Mouse (Mus musculus) bone marrow, adult 2 months (tissue): ENCODE data around the gene Klb. TPM values are rescaled to one million over a fixed set of nuclear protein-coding genes. Genes with fewer than 3 reads are reported as not detected.

Experiments used
- H3K27ac ChIP-seq: fragments of 200-500 bp; 2 replicates; pipeline ENCODE4 v1.5.1; 2012; ENCODE audit warnings: low read depth, mild to moderate bottlenecking, control low read depth, inconsistent platforms, low read length; ENCODE audit not compliant: control insufficient read depth, poor library complexity, insufficient read depth
- H3K4me1 ChIP-seq: fragments of 200-500 bp; 2 replicates; pipeline ENCODE4 v1.6.1; 2011; ENCODE audit warnings: low read length; ENCODE audit not compliant: control insufficient read depth, insufficient read depth
- H3K4me3 ChIP-seq: fragments of 200-500 bp; replicated peaks from 2 replicates; pipeline ENCODE3; 2011; ENCODE audit warnings: mild to moderate bottlenecking, low read depth, low read length, control low read depth; ENCODE audit not compliant: control insufficient read depth
- CTCF ChIP-seq: fragments of 200-500 bp; IDR thresholded peaks from 2 replicates; pipeline ENCODE4 v1.5.1; 2011; ENCODE audit warnings: low read length, control low read depth; ENCODE audit not compliant: control insufficient read depth, insufficient read depth
- POLR2A ChIP-seq: fragments of 200-500 bp; IDR thresholded peaks from 2 replicates; pipeline ENCODE4 v1.6.1; 2011; ENCODE audit warnings: low read depth, mild to moderate bottlenecking, control low read depth, low read length, borderline replicate concordance; ENCODE audit not compliant: control insufficient read depth
- WGBS: fragments of 180-500 bp; shearing (Covaris S2); methylation state at CpG from one replicate; pipeline ENCODE4 v1.1.7; 2018; 5-methylcytosine and 5-hydroxymethylcytosine counted together
- polyA plus RNA-seq: library from polyadenylated mRNA; stranded (reverse); fragments of >200 nt; gene quantifications from 2 replicates; pipeline ENCODE4 v1.2.4, GENCODE M21; 2011; ENCODE audit warnings: low replicate concordance; ENCODE audit not compliant: missing spikeins, insufficient read depth, insufficient read length

Gene Klb
- polyA plus RNA-seq, 1 experiment: not detected

DNA sequence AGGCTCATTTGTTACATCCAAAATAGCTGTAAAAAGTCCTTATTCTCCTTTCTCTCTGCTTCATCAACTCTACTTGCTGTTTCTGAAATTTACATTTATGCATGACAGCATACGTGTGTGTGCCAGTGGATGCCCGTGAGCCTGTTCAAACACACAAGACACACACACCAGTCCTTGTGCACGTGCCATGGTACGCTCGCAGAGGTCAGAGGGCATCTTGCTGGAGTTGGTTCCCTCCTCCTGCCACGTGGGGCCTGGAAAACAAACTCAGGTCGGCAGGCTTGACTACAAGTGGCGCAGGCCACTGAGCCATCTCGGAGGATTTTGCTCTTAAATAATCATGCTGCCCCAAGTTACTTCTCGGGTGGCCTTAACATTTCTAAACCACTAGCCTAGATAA is 2.4 kb downstream of the Klb start:
- no peak for TF ChIP-seq POLR2A
- no peak for TF ChIP-seq CTCF
- no peak overlapping the region for H3K27ac ChIP-seq
- H3K4me1 ChIP-seq: no peaks in the 10 kb centered on the region; the same call in 1 of the 2 replicates
- no peak overlapping the region for H3K4me3 ChIP-seq
- WGBS: 79% methylated on average over 10 of the region's 10 CpGs

GRCm38 (mm10) chr5:65354097-65354496 is 6.0 kb downstream of the Klb start:
- Histone ChIP-seq H3K4me1 (peaks cover 3% of the 10 kb centered on the region; the same call in 1 of the 2 replicates), H3K27ac (no peak overlapping the region), H3K4me3 (no peak overlapping the region)
- WGBS: 26% methylated on average over 3 of the region's 3 CpGs
- TF ChIP-seq CTCF (no peak), POLR2A (no peak)

DNA sequence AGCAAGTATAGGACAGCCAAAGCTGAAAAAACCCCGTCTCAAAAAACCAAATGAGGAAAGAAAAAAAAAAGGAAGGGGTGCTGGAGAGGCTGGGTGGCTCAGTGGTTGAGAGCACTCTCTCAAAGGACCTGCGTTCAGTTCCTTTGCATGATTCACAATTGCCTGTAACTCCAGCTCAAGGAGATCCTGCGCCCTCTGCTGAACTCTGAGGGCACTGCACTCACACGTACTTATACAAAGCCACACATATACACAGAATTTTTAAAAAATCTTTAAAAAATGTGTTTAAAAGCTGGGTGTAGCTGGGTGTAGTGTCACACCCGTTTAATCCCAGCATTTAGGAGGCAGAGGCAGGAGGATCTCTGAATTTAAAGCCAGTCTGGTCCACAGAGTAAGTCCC is 6.9 kb downstream of the Klb start:
- 74% methylated on average over 5 of the region's 5 CpGs for WGBS
- Histone ChIP-seq H3K4me3 (no peak overlapping the region), H3K4me1 (peaks cover 3% of the 10 kb centered on the region; the same call in 1 of the 2 replicates), H3K27ac (no peak overlapping the region)
- TF ChIP-seq CTCF (0 out of 2 replicates have a peak, but pooled peaks have one; percentile 14), POLR2A (no peak)

DNA sequence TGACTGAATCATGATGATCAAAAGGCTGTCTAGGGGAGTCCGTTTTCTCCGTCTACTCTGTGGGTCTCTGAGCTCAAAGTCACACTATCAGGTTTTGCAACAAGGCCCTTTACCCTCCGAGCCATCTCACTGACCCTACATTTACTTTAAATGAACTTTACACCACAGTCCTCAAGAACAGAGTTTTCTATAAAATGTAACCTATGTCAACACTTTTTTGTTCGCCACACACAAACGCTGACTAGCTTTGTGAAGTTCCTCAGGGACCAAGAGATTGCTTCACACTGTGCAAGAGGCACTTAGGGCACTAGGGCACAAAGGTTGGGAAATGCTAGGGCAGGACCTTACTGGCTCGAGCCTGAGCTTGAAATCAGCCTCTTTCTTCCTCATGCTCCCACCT is 8.7 kb downstream of the Klb start:
- WGBS: 45% methylated on average over 6 of the region's 6 CpGs
- peak overlapping the region; percentile 62; the same call in 1 of the 2 replicates for H3K27ac ChIP-seq

DNA sequence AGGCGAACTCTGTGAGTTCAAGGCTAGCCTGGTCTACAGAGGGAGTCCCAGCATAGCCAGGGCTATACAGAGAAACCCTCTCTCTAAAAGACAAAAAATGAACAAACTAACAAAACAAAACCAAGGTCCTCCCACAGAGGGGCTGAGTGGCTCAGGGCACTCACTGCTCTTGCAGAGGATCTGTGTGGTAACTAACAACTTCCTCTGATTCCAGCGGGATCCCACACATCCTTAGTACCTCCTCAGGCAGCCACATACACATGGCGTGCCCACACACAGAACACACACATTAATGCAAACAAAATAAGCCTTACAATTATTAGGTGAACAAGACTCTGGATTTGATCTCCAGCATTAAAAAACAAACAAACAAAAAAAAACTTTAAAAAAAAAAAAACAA is 9.7 kb downstream of the Klb start:
- TF ChIP-seq CTCF (no peak), POLR2A (no peak)
- Histone ChIP-seq H3K4me3 (no peak overlapping the region), H3K27ac (no peak overlapping the region), H3K4me1 (peaks cover 3% of the 10 kb centered on the region; the same call in 1 of the 2 replicates)
- 36% methylated on average over 3 of the region's 3 CpGs for WGBS

More for the DNA sequence above, 8.7 kb downstream of the Klb start:
- TF ChIP-seq CTCF (no peak), POLR2A (no peak)
- Histone ChIP-seq H3K4me3 (no peak overlapping the region), H3K4me1 (peaks cover 3% of the 10 kb centered on the region; the same call in 1 of the 2 replicates)

- no peak for TF ChIP-seq CTCF
- no peak overlapping the region for H3K27ac ChIP-seq
- H3K4me1 ChIP-seq: peaks cover 1% of the 10 kb centered on the region; the same call in 1 of the 2 replicates
- WGBS: 61% methylated on average over 11 of the region's 11 CpGs
- no peak overlapping the region for H3K4me3 ChIP-seq
Observed at GRCm38 (mm10) chr5:65367837-65368236, 19.7 kb downstream of the Klb start.

- 94% methylated on average over 7 of the region's 7 CpGs for WGBS
- H3K27ac ChIP-seq: no peak overlapping the region
- peaks cover 3% of the 10 kb centered on the region; the same call in 1 of the 2 replicates for H3K4me1 ChIP-seq
- TF ChIP-seq POLR2A: no peak
- TF ChIP-seq CTCF: no peak
- no peak overlapping the region for H3K4me3 ChIP-seq
Observed at GRCm38 (mm10) chr5:65371551-65371950, 23.4 kb downstream of the Klb start.

DNA sequence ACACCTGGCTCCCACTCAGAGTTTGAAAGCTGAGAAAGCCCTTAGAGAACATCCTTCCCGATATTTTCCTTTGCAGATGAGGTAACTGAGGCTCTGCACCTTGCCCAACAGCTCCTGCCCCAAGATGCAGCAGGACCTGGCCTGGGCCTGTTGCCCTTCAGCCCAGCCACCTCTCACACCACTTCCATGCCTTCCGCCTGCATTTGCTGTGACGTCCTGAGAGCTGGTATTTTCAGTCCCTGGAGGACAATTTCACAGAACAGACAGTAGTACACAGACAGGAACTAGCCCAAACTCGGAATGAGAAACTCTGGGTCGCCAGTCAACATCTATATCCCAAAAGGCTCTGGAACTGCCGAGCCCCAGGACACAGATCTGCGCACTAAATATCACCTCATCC is 26.6 kb downstream of the Klb start:
- no peak for TF ChIP-seq POLR2A
- H3K4me3 ChIP-seq: no peak overlapping the region
- 80% methylated on average over 7 of the region's 7 CpGs for WGBS
- H3K4me1 ChIP-seq: peaks cover 2% of the 10 kb centered on the region; the same call in 1 of the 2 replicates
- H3K27ac ChIP-seq: no peak overlapping the region

DNA sequence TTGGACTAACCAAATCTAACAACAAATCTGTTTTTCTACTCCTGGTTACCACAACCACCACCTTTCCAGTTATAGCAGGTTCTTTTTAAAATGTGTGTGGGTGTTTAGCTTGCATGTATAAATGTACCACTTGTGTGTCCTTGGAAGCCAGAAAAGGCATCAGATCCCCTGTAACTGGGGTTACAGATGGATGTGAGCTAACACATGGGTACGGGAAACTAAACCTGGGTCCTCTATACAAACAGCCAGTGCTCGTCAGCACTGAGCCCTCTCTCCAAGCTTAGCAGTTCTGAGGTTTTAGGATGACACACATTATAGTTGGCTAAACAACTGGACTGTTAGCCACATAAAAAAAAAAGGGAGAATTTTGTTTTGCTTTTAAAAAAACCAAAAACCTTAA is 37.6 kb downstream of the Klb start:
- TF ChIP-seq POLR2A (no peak), CTCF (no peak)
- Histone ChIP-seq H3K4me1 (peaks cover 1% of the 10 kb centered on the region; the same call in 1 of the 2 replicates), H3K27ac (no peak overlapping the region), H3K4me3 (no peak overlapping the region)
- 76% methylated on average over 2 of the region's 2 CpGs for WGBS
